ENCODE assay signal across 8 mouse cellular contexts in the genomic region with DNA sequence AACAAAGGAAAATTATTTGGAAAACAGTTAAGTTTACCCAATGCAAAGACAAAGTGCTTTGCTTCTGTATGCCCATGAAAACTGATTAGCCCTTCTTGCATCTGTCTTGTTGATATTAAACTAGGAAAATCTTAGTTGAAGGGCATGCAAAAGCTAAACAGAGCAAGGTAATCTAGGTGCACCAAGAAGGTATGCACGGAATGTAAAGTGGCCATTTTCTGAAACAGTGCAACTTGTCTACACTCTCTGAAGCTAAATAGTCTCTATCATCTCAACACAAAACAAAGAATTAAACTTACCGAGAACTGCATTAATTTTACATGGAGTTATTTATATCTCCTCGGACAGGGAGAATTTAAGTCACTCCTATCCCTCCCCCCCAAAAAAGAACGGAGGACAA. TPM values are rescaled to one million over a fixed set of nuclear protein-coding genes. Genes with fewer than 3 reads are reported as not detected.
DNase-seq lines count a peak whose midpoint lies in the region; ATAC-seq and TF ChIP-seq lines count a peak whose summit lies in the region.

No protein-coding gene starts in this region.

- peak overlapping the region; percentile 38 for H3K4me3 ChIP-seq in cortical plate, adult 2 months (ENCODE audit: insufficient read depth, low read length)
- H3K4me3 ChIP-seq in hindbrain, embryonic 16.5 days (ENCODE audit: low read length), result peak overlapping the region; percentile 59
- H3K4me3 ChIP-seq in midbrain, embryonic 14.5 days (replicated peaks; ENCODE audit: low read depth, low read length), result peak overlapping the region; percentile 53

- no peaks in the 10 kb centered on the region for H3K36me3 ChIP-seq in hindbrain, embryonic 16.5 days (ENCODE audit: control insufficient read depth, insufficient read depth, low read length)
- H3K36me3 ChIP-seq in midbrain, embryonic 14.5 days (ENCODE audit: control insufficient read depth, insufficient read depth, low read length), result no peaks in the 10 kb centered on the region

- no peaks in the 10 kb centered on the region for H3K27me3 ChIP-seq in hindbrain, embryonic 16.5 days (replicated peaks; ENCODE audit: control insufficient read depth, insufficient read depth, low read length)
- H3K27me3 ChIP-seq in midbrain, embryonic 14.5 days (ENCODE audit: control insufficient read depth, insufficient read depth, low read length), result no peaks in the 10 kb centered on the region

- peaks cover 6% of the 10 kb centered on the region for H3K4me1 ChIP-seq in cortical plate, adult 2 months (ENCODE audit: control insufficient read depth, insufficient read depth, low read length)
- H3K4me1 ChIP-seq in hindbrain, embryonic 16.5 days (ENCODE audit: control insufficient read depth, insufficient read depth, low read depth, low read length), result peaks cover 27% of the 10 kb centered on the region
- peaks cover 34% of the 10 kb centered on the region for H3K4me1 ChIP-seq in midbrain, embryonic 14.5 days (ENCODE audit: control insufficient read depth, insufficient read depth, low read length)

- no peak for TF ChIP-seq POLR2A in cortical plate, adult 2 months (IDR thresholded peaks at IDR 0.05; ENCODE audit: extremely low read depth, insufficient read depth, low read length)

- peak; percentile 9; the same call in 1 of the 2 replicates for ATAC-seq in hindbrain, embryonic 16.5 days
- peak; percentile 41; the same call in 1 of the 2 replicates for ATAC-seq in midbrain, embryonic 14.5 days (ENCODE audit: low FRiP score, low TSS enrichment)

- no peak overlapping the region for H3K27ac ChIP-seq in cortical plate, adult 2 months (ENCODE audit: insufficient read depth, low read length)
- H3K27ac ChIP-seq in hindbrain, embryonic 16.5 days (ENCODE audit: low read depth, low read length), result peak overlapping the region; percentile 81
- H3K27ac ChIP-seq in midbrain, embryonic 14.5 days (replicated peaks; ENCODE audit: low read depth, low read length), result peak overlapping the region; percentile 53; the same call in 1 of the 2 replicates

- 9% methylated on average over 4 of the region's 4 CpGs for WGBS in hindbrain, embryonic 16.5 days
- WGBS in midbrain, embryonic 14.5 days, result 12% methylated on average over 4 of the region's 4 CpGs

- peak overlapping the region; percentile 68 for H3K9ac ChIP-seq in hindbrain, embryonic 16.5 days (ENCODE audit: low read depth, low read length)
- peak overlapping the region; percentile 54 for H3K9ac ChIP-seq in midbrain, embryonic 14.5 days (replicated peaks; ENCODE audit: low read length)

- peak; percentile 48 for DNase-seq in kidney, adult 9 months
- no peak for DNase-seq in kidney, postnatal 25 days
- DNase-seq in midbrain, embryonic 14.5 days, result peak; percentile 28
- DNase-seq in cerebellum, adult 11 months, result no peak
- DNase-seq in left cerebral cortex, adult 18-20 months (ENCODE audit: low spot score in 2 of 2), result no peak
- DNase-seq in gastrocnemius, postnatal 25 days, result no peak

- no peak for TF ChIP-seq CTCF in cortical plate, adult 2 months (IDR thresholded peaks at IDR 0.05; ENCODE audit: extremely low read depth, insufficient read depth, low read length)

- H3K9me3 ChIP-seq in hindbrain, embryonic 16.5 days (ENCODE audit: control insufficient read depth, low read length), result no peaks in the 10 kb centered on the region
- no peaks in the 10 kb centered on the region for H3K9me3 ChIP-seq in midbrain, embryonic 14.5 days (ENCODE audit: control insufficient read depth, low read length)

- peak overlapping the region; percentile 82 for H3K4me2 ChIP-seq in hindbrain, embryonic 16.5 days (ENCODE audit: low read length)
- peak overlapping the region; percentile 81 for H3K4me2 ChIP-seq in midbrain, embryonic 14.5 days (ENCODE audit: low read length)

RNA-seq across cellular contexts. Expression of gene Nfyc, which starts 16.2 kb away (rescaled TPM):
- 87.5 and 88.5 TPM in 2 replicates for polyA plus RNA-seq in cortical plate, adult 2 months (2012; rRNA removed)
- 75.8 and 86.0 TPM in 2 replicates for polyA plus RNA-seq in hindbrain, embryonic 16.5 days (2015; fragmentation: Nextera tagmentation; extraction: Ambion mirVana)
- 89.4 and 97.5 TPM in 2 replicates for polyA plus RNA-seq in midbrain, embryonic 14.5 days (2014; fragmentation: Nextera tagmentation; extraction: Ambion mirVana)
- total RNA-seq in left cerebral cortex, adult 18-20 months (2021), result 10 to 100 TPM; 45.1 to 49.4 TPM
- 10 to 100 TPM; 39.3 to 43.5 TPM for total RNA-seq in gastrocnemius, postnatal 25 days (2021)

RNA-seq across cellular contexts. Expression of gene Rims3, which starts 39.5 kb away (rescaled TPM):
- 95.7 and 102 TPM in 2 replicates for polyA plus RNA-seq in cortical plate, adult 2 months (2012; rRNA removed)
- polyA plus RNA-seq in hindbrain, embryonic 16.5 days (2015; fragmentation: Nextera tagmentation; extraction: Ambion mirVana), result 24.0 and 28.6 TPM in 2 replicates
- polyA plus RNA-seq in midbrain, embryonic 14.5 days (2014; fragmentation: Nextera tagmentation; extraction: Ambion mirVana), result 20.7 and 20.9 TPM in 2 replicates
- 100 to 1,000 TPM; 194 to 217 TPM for total RNA-seq in left cerebral cortex, adult 18-20 months (2021)
- under 1 TPM in 1 of 2 experiments, not detected in 1; 0.03 TPM for total RNA-seq in gastrocnemius, postnatal 25 days (2021)

Comparison
In these comparisons a context has a peak if more than half of its experiments do, and no peak if none do; other contexts are left out.
1. DNase-seq: peak in kidney, adult 9 months (single experiment) and midbrain, embryonic 14.5 days (single experiment); none in kidney, postnatal 25 days (0 of 2), cerebellum, adult 11 months (single experiment), left cerebral cortex, adult 18-20 months (0 of 2) and gastrocnemius, postnatal 25 days (single experiment).
2. Peak in every context shown above with its lines, with median percentiles within 50 percentile points of each other: H3K4me3 ChIP-seq.